In genomic region chr1:133415086-133415485, GRCm38 (mm10) we compare ENCODE assay signal across 10 mouse cellular contexts. TPM values are rescaled to one million over a fixed set of nuclear protein-coding genes. Genes with fewer than 3 reads are reported as not detected.
A peak's percentile ranks its signal among the peaks of the same experiment; 100 is the strongest.
DNase-seq lines count a peak whose midpoint lies in the region; ATAC-seq and TF ChIP-seq lines count a peak whose summit lies in the region.
"Had no signal": no experiment of that assay in that cellular context is flagged by ENCODE, and none has a peak within 500 bp of the region (broad histone marks: within the 10 kb centered on the region; RNA-seq: fewer than 3 reads in every experiment).

No protein-coding gene starts in this region.

- 0 out of 2 replicates have a peak, but pooled peaks have one; percentile 15 for ATAC-seq in liver, embryonic 16.5 days (ENCODE audit: low read depth)
- no peak for ATAC-seq in liver, embryonic 12.5 days
- peak; percentile 18; the same call in 1 of the 2 replicates for ATAC-seq in intestine, embryonic 15.5 days
- no peak; the same call in 1 of the 2 replicates for ATAC-seq in forebrain, embryonic 15.5 days (replicated peaks)

- H3K27me3 ChIP-seq in liver, embryonic 16.5 days (ENCODE audit: control insufficient read depth, insufficient read depth, low read depth, low read length): peaks cover 2% of the 10 kb centered on the region; the same call in 1 of the 2 replicates
- peaks cover 21% of the 10 kb centered on the region for H3K27me3 ChIP-seq in liver, embryonic 12.5 days (replicated peaks)
- H3K27me3 ChIP-seq in intestine, embryonic 15.5 days (replicated peaks): no peaks in the 10 kb centered on the region
- H3K27me3 ChIP-seq in kidney, adult 2 months (replicated peaks; ENCODE audit: control insufficient read depth, insufficient read depth, low read length): no peaks in the 10 kb centered on the region
- no peaks in the 10 kb centered on the region for H3K27me3 ChIP-seq in limb, embryonic 10.5 days (ENCODE audit: low read depth, poor library complexity, severe bottlenecking)
- no peaks in the 10 kb centered on the region for H3K27me3 ChIP-seq in forebrain, embryonic 15.5 days

- H3K4me3 ChIP-seq in liver, embryonic 16.5 days (ENCODE audit: low read depth, low read length): no peak overlapping the region
- H3K4me3 ChIP-seq in liver, embryonic 12.5 days: no peak overlapping the region
- H3K4me3 ChIP-seq in intestine, embryonic 15.5 days (replicated peaks): no peak overlapping the region
- no peak overlapping the region for H3K4me3 ChIP-seq in kidney, adult 2 months (ENCODE audit: insufficient read depth, low read depth, low read length)
- no peak overlapping the region for H3K4me3 ChIP-seq in limb, embryonic 10.5 days
- no peak overlapping the region for H3K4me3 ChIP-seq in forebrain, embryonic 15.5 days
- H3K4me3 ChIP-seq: erythroblast, embryonic 14.5 days; limb, embryonic 13.5 days had no signal

- no peak overlapping the region for H3K9ac ChIP-seq in liver, embryonic 16.5 days (ENCODE audit: low read depth, low read length)
- no peak overlapping the region for H3K9ac ChIP-seq in liver, embryonic 12.5 days
- no peak overlapping the region for H3K9ac ChIP-seq in intestine, embryonic 15.5 days
- no peak overlapping the region for H3K9ac ChIP-seq in forebrain, embryonic 15.5 days (replicated peaks)
- H3K9ac ChIP-seq: limb, embryonic 13.5 days had no signal

- H3K9me3 ChIP-seq in liver, embryonic 16.5 days (replicated peaks; ENCODE audit: control insufficient read depth, low read length): no peaks in the 10 kb centered on the region
- H3K9me3 ChIP-seq in liver, embryonic 12.5 days (replicated peaks): no peaks in the 10 kb centered on the region
- no peaks in the 10 kb centered on the region for H3K9me3 ChIP-seq in intestine, embryonic 15.5 days
- no peaks in the 10 kb centered on the region for H3K9me3 ChIP-seq in limb, embryonic 10.5 days (replicated peaks)
- no peaks in the 10 kb centered on the region for H3K9me3 ChIP-seq in forebrain, embryonic 15.5 days
- H3K9me3 ChIP-seq: limb, embryonic 13.5 days had no signal

- H3K4me1 ChIP-seq in liver, embryonic 16.5 days (ENCODE audit: control insufficient read depth, low read depth, low read length): peaks cover 14% of the 10 kb centered on the region
- peaks cover 42% of the 10 kb centered on the region for H3K4me1 ChIP-seq in liver, embryonic 12.5 days
- H3K4me1 ChIP-seq in intestine, embryonic 15.5 days (replicated peaks): peaks cover 63% of the 10 kb centered on the region
- peaks cover 76% of the 10 kb centered on the region for H3K4me1 ChIP-seq in kidney, adult 2 months (ENCODE audit: control insufficient read depth, insufficient read depth, low read length)
- H3K4me1 ChIP-seq in limb, embryonic 10.5 days: peaks cover 92% of the 10 kb centered on the region
- H3K4me1 ChIP-seq in forebrain, embryonic 15.5 days: peaks cover 15% of the 10 kb centered on the region

- peak; percentile 88 for DNase-seq in kidney, adult 2 months
- DNase-seq in limb, embryonic 10.5 days (ENCODE audit: low spot score): no peak
- DNase-seq in B cell, adult 2 months: no peak
- DNase-seq: adrenal gland, adult 2 months had no signal

- no peak overlapping the region for H3K4me2 ChIP-seq in liver, embryonic 16.5 days (ENCODE audit: low read depth, low read length)
- H3K4me2 ChIP-seq in liver, embryonic 12.5 days: no peak overlapping the region
- H3K4me2 ChIP-seq in intestine, embryonic 15.5 days (replicated peaks): peak overlapping the region; percentile 37; the same call in 1 of the 2 replicates
- H3K4me2 ChIP-seq in forebrain, embryonic 15.5 days (replicated peaks): no peak overlapping the region
- H3K4me2 ChIP-seq: limb, embryonic 13.5 days had no signal

- TF ChIP-seq POLR2A in kidney, adult 2 months (IDR thresholded peaks at IDR 0.05; ENCODE audit: low read depth, low read length): no peak

- WGBS in liver, embryonic 16.5 days (ENCODE audit: insufficient replicate concordance): 66% methylated on average over 7 of the region's 7 CpGs
- 67% methylated on average over 7 of the region's 7 CpGs for whole genome bisulfite sequencing in liver, embryonic 12.5 days (ENCODE audit: insufficient replicate concordance)
- WGBS in intestine, embryonic 15.5 days: 31% methylated on average over 7 of the region's 7 CpGs
- 30% methylated on average over 7 of the region's 7 CpGs for WGBS in kidney, adult 2 months
- 63% methylated on average over 7 of the region's 7 CpGs for WGBS in limb, embryonic 10.5 days
- 57% methylated on average over 7 of the region's 7 CpGs for WGBS in forebrain, embryonic 15.5 days

- H3K36me3 ChIP-seq in liver, embryonic 16.5 days (ENCODE audit: control insufficient read depth, insufficient read depth): no peaks in the 10 kb centered on the region
- H3K36me3 ChIP-seq in liver, embryonic 12.5 days: no peaks in the 10 kb centered on the region
- H3K36me3 ChIP-seq in intestine, embryonic 15.5 days: no peaks in the 10 kb centered on the region
- no peaks in the 10 kb centered on the region for H3K36me3 ChIP-seq in kidney, adult 2 months (ENCODE audit: control insufficient read depth, insufficient read depth, low read length)
- no peaks in the 10 kb centered on the region for H3K36me3 ChIP-seq in limb, embryonic 10.5 days
- H3K36me3 ChIP-seq in forebrain, embryonic 15.5 days: no peaks in the 10 kb centered on the region
- H3K36me3 ChIP-seq: limb, embryonic 13.5 days had no signal

- TF ChIP-seq CTCF in kidney, adult 2 months (conservative IDR thresholded peaks at IDR 0.05; ENCODE audit: insufficient read depth, insufficient read length, low read depth, low read length): no peak

- H3K27ac ChIP-seq in liver, embryonic 16.5 days (ENCODE audit: low read length): no peak overlapping the region
- H3K27ac ChIP-seq in liver, embryonic 12.5 days: no peak overlapping the region
- 0 out of 2 replicates have a peak overlapping the region, but pooled peaks have one; percentile 18 for H3K27ac ChIP-seq in intestine, embryonic 15.5 days
- peak overlapping the region; percentile 78 for H3K27ac ChIP-seq in kidney, adult 2 months (ENCODE audit: insufficient read depth, low read depth, low read length)
- peak overlapping the region; percentile 26 for H3K27ac ChIP-seq in limb, embryonic 10.5 days
- no peak overlapping the region for H3K27ac ChIP-seq in forebrain, embryonic 15.5 days (replicated peaks)
- H3K27ac ChIP-seq: limb, embryonic 13.5 days had no signal

RNA-seq across cellular contexts. Expression of gene Sox13, which starts 9.1 kb away (rescaled TPM):
- 1.4 and 1.7 TPM in 2 replicates for polyA plus RNA-seq in liver, embryonic 16.5 days (2015; fragmentation: Nextera tagmentation; extraction: Ambion mirVana)
- 3.4 and 3.7 TPM in 2 replicates for polyA plus RNA-seq in liver, embryonic 12.5 days (2016; fragmentation: Nextera tagmentation; extraction: Ambion mirVana)
- 9.0 and 11.4 TPM in 2 replicates for polyA plus RNA-seq in intestine, embryonic 15.5 days (2015; fragmentation: Nextera tagmentation; extraction: Ambion mirVana)
- 46.7 and 51.2 TPM in 2 replicates for polyA plus RNA-seq in kidney, adult 2 months (2012; rRNA removed)
- 10.3 and 12.9 TPM in 2 replicates for polyA plus RNA-seq in limb, embryonic 10.5 days (2016; fragmentation: Nextera tagmentation; extraction: Ambion mirVana)
- 4.6 and 5.1 TPM in 2 replicates for polyA plus RNA-seq in forebrain, embryonic 15.5 days (2015; fragmentation: Nextera tagmentation; extraction: Ambion mirVana)

RNA-seq across cellular contexts. Expression of gene Etnk2, which starts 51.7 kb away (rescaled TPM):
- 15.5 and 20.3 TPM in 2 replicates for polyA plus RNA-seq in liver, embryonic 16.5 days (2015; fragmentation: Nextera tagmentation; extraction: Ambion mirVana)
- polyA plus RNA-seq in liver, embryonic 12.5 days (2016; fragmentation: Nextera tagmentation; extraction: Ambion mirVana): 4.0 and 4.1 TPM in 2 replicates
- 3.3 and 3.5 TPM in 2 replicates for polyA plus RNA-seq in intestine, embryonic 15.5 days (2015; fragmentation: Nextera tagmentation; extraction: Ambion mirVana)
- polyA plus RNA-seq in kidney, adult 2 months (2012; rRNA removed): 5.4 and 5.6 TPM in 2 replicates
- polyA plus RNA-seq in limb, embryonic 10.5 days (2016; fragmentation: Nextera tagmentation; extraction: Ambion mirVana): 1.7 and 2.0 TPM in 2 replicates
- polyA plus RNA-seq in forebrain, embryonic 15.5 days (2015; fragmentation: Nextera tagmentation; extraction: Ambion mirVana): 5.2 and 5.9 TPM in 2 replicates
- polyA plus RNA-seq: erythroblast, embryonic 14.5 days had no signal

Comparison
In these comparisons a context has a peak if more than half of its experiments do, and no peak if none do; other contexts are left out.
1. ATAC-seq: peak in liver, embryonic 16.5 days (single experiment) and intestine, embryonic 15.5 days (single experiment); none in liver, embryonic 12.5 days (single experiment) and forebrain, embryonic 15.5 days (single experiment).
2. H3K27ac ChIP-seq: peak in intestine, embryonic 15.5 days (single experiment), kidney, adult 2 months (single experiment) and limb, embryonic 10.5 days (single experiment); none in liver, embryonic 16.5 days (single experiment), liver, embryonic 12.5 days (single experiment) and forebrain, embryonic 15.5 days (single experiment).